Mouse (Mus musculus) spleen, embryonic (tissue): ENCODE results near the gene Vmn1r214.

ENCODE experiments used
- CTCF ChIA-PET: fragments of 350-600 bp; sonication (Branson Sonifier 250); formaldehyde crosslinking; loops from one replicate; lab custom pipeline; 2022; lab: Charles Lee

The Vmn1r214 gene

DNA sequence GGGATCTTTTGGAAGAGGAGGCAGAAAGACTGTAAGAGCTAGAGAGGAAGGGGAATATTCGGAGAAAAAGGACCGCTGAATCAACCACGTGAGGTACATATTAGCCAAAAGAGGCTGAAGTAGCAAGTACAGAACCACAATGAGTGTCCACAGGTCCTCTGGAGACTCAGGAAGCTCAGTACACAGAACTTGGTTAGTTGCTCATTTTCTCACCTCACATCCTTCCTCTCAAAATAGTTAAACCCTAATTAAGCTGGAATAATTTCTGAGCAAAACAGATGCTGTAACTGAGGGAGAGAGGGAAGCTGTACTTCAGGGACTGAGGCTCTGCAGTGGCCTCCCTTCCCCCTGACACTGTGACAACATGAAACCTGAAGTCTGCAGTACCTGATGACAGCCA is at the start of gene Vmn1r214:
Gene Vmn1r214 (plus strand): TSS at position 301 of the 400 bp plus-strand sequence.
- CTCF ChIA-PET, result interaction anchor here (0.7 kb wide), 1 partner anchor 754 kb away, joined by 3 read pairs; no protein-coding TSS in a partner anchor

DNA sequence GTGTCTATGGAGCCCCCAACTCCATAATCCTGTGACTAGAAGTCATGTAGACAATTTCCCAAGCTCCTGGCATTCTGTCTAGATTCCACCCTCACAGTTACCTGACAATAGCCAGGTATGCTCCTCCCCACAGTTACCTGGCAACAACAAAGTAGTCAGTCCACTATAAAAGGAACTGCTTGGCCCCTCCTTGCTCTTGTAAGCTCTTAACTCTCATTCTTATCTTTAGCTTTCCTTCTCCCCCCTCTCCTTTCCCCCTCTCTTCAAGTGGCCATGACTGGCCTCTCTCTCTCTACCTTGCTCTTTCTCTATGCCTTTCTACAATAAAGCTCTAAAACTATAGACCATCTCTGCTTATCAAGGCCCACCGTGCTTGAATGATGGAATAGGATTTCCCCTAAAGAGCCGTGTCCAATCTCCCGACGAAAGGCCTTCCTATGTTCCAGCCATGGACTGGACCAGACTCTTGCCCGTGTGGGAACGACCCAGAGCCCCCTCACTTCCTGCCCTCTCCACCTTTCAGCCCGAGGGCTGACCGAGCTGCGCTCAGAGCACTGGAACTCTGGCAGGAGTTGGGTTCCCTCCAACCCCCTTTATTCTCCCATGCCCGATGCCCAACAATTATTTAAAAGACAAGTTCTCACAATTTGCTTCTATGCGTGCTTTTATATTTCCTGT is 39.9 kb upstream of the Vmn1r214 start:
- CTCF ChIA-PET, result no interaction called here

- CTCF ChIA-PET, result no interaction called here
Measured at GRCm38 (mm10) chr13:22992178-22992700, 38.0 kb upstream of the Vmn1r214 start.

DNA sequence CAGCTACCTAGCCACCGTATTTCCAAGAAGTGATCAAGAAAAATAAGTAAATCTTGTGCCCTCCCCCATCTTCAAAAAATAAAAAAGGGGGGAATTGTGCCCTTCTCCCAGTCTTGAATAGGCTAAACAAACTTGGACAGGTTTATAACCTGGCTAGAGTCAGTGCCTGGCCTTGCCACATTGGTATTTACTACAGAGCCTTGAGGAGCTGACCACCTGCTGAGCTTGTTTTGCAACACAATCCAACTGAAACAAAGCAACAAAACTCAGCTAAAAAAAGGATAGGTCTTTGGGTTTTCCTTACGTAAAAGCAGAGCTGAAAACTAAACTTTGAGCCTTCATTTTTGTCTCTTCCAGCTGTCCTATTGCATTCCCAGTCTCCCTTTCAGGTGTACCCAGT is 37.5 kb upstream of the Vmn1r214 start:
- CTCF ChIA-PET, result no interaction called here

DNA sequence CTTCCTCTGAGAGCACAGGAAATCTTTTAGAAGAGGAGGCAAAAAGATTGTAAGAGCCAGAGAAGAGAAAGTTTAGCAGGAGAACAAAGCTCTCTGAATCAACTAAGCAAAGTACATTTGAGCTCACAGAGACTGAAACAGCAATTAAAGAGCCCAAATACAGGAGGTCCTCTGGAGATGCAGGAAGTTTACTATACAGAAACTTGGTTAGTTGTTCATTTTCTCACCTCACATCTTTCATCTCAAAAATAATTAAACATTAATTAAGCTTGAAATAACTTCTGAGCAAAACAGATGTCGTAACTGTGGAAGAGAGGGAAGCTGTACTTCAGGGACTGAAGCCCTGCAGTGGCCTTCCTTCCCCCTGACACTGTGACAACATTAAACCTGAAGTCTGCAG is 22.9 kb upstream of the Vmn1r214 start, which contains the start of gene Vmn1r213:
Gene Vmn1r213 (plus strand): TSS at position 301 of the 400 bp plus-strand sequence.
- CTCF ChIA-PET, result no interaction called here

DNA sequence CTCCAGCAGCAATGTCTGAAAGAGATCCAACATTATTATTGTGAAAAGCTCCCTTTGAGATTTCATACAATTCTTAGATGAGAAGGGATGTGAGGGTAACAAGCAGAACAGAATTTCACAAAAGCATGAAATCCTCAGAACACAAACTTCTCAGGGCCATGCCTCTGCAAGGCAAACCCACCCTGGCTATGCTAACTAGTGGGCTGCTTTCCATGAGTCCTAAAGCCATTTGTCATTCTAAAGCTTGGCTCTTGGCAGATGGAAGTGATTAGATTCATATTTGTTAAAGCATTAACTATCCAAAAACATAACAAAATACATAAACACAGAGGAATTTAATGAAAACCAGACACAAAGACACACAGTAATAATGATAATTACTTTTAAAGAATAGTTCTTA is 12.1 kb upstream of the Vmn1r214 start:
- CTCF ChIA-PET, result no interaction called here

- CTCF ChIA-PET, result no interaction called here
Measured at GRCm38 (mm10) chr13:23024812-23025211, 5.4 kb upstream of the Vmn1r214 start.

DNA sequence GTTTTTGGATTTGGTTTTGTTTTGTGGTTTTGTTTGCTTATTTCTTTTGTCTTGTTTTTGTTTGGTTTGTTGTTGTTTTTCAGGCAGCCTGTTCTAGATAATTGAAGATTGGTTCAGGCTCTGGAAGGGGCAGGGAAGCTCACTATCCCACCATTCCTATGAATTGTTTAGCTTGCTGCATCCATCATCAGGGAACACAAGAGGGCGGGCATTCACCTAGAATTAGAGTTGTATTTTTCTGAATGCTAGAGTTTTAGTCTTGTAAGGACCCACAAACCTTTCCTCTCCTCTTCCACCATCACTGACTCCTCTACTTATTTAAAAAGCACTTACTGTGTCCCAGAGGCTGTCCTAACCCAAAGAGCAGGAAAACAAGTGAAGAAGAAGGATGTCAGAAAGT is 27.6 kb downstream of the Vmn1r214 start:
- CTCF ChIA-PET, result no interaction called here

DNA sequence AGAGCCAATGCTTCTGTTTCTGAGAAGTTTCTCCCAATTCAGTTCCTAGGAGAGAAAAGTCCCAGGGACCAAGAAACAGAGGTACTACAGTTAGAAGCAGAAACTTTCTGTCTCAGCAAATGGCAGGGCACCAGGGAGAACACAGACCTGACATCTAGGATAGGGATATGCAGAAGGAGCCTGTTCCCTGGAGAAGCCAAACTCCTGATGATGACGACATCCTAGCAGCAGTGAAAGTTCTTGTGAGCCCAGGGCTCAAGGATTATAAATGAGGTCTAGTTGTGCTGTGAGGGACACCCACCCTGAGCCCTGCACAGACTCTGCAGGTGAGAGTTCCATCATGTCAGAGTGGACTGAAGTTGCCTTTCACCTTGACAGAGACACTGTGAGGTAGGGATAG is 37.5 kb downstream of the Vmn1r214 start, which contains the start of gene Vmn1r215:
Gene Vmn1r215 (plus strand): TSS at position 301 of the 400 bp plus-strand sequence.
- CTCF ChIA-PET, result no interaction called here

- CTCF ChIA-PET, result no interaction called here
Measured at GRCm38 (mm10) chr13:23069312-23069711, 39.1 kb downstream of the Vmn1r214 start.
